In genomic region chr5:136218585-136218984, GRCm38 (mm10) we compare ENCODE assay signal across 15 mouse cellular contexts.
"Had no signal": no experiment of that assay in that cellular context is flagged by ENCODE, and none has a peak within 500 bp of the region (broad histone marks: within the 10 kb centered on the region; RNA-seq: fewer than 3 reads in every experiment).

No protein-coding gene starts in this region.

- H3K4me1 ChIP-seq: limb, embryonic 10.5 days; limb, embryonic 13.5 days; liver, embryonic 15.5 days; midbrain, embryonic 12.5 days; midbrain, embryonic 15.5 days had no signal

- H3K27me3 ChIP-seq: kidney, embryonic 15.5 days; limb, embryonic 13.5 days; liver, embryonic 12.5 days; liver, embryonic 15.5 days; midbrain, embryonic 12.5 days; midbrain, embryonic 15.5 days had no signal

- DNase-seq: kidney, adult 2 months; kidney, postnatal 14 days; kidney, postnatal 4 days; liver; lung, adult 18-20 months; thymus, postnatal 25 days had no signal

- H3K36me3 ChIP-seq: liver, embryonic 15.5 days had no signal

- H3K9ac ChIP-seq: kidney, embryonic 15.5 days; limb, embryonic 13.5 days; liver, embryonic 12.5 days; liver, embryonic 15.5 days; midbrain, embryonic 12.5 days; midbrain, embryonic 15.5 days had no signal

- H3K9me3 ChIP-seq: kidney, embryonic 15.5 days; limb, embryonic 10.5 days; liver, embryonic 12.5 days; liver, embryonic 15.5 days; midbrain, embryonic 15.5 days had no signal

- H3K4me2 ChIP-seq: kidney, embryonic 15.5 days; limb, embryonic 13.5 days; liver, embryonic 12.5 days; liver, embryonic 15.5 days; midbrain, embryonic 12.5 days; midbrain, embryonic 15.5 days had no signal

- H3K27ac ChIP-seq: kidney, embryonic 15.5 days; limb, embryonic 10.5 days; limb, embryonic 13.5 days; liver, embryonic 12.5 days; liver, embryonic 15.5 days; macrophage; midbrain, embryonic 12.5 days; midbrain, embryonic 15.5 days had no signal

- H3K4me3 ChIP-seq: kidney, embryonic 15.5 days; limb, embryonic 10.5 days; limb, embryonic 13.5 days; liver, embryonic 12.5 days; liver, embryonic 15.5 days; midbrain, embryonic 12.5 days; midbrain, embryonic 15.5 days had no signal

- ATAC-seq: intestine, postnatal 0 days; liver, embryonic 12.5 days; midbrain, embryonic 15.5 days had no signal
